Mouse (Mus musculus) liver, embryonic 16.5 days (tissue): ENCODE results near the gene Exo5. TPM values are rescaled to one million over a fixed set of nuclear protein-coding genes. Genes with fewer than 3 reads are reported as not detected.

Source experiments
- ATAC-seq: fragments of 200-750 bp; cut with Nextera tagmentation; 2 replicates; pipeline ENCODE4 v1.8.0; 2017; ENCODE audit warnings: low read depth, mild to moderate bottlenecking, moderate number of reproducible peaks, moderate library complexity
- H3K27ac ChIP-seq: fragments of 300-500 bp; sonication (generic); 2 replicates; pipeline ENCODE4 v1.5.1; 2014; ENCODE audit warnings: mild to moderate bottlenecking, low read length
- H3K27me3 ChIP-seq: fragments of 300-500 bp; sonication (generic); 2 replicates; pipeline ENCODE4 v1.6.1; 2014; ENCODE audit warnings: low read depth, low read length, mixed read lengths; ENCODE audit not compliant: control insufficient read depth, insufficient read depth
- H3K36me3 ChIP-seq: fragments of 300-500 bp; sonication (generic); 2 replicates; pipeline ENCODE4 v1.6.1; 2014; ENCODE audit warnings: mild to moderate bottlenecking; ENCODE audit not compliant: control insufficient read depth, insufficient read depth
- H3K4me1 ChIP-seq: fragments of 300-500 bp; sonication (generic); 2 replicates; pipeline ENCODE4 v1.6.1; 2014; ENCODE audit warnings: low read depth, low read length, mixed read lengths; ENCODE audit not compliant: control insufficient read depth
- H3K4me2 ChIP-seq: fragments of 300-500 bp; sonication (generic); 2 replicates; pipeline ENCODE4 v1.6.1; 2014; ENCODE audit warnings: low read depth, low read length, mixed read lengths
- H3K4me3 ChIP-seq: fragments of 300-500 bp; sonication (generic); 2 replicates; pipeline ENCODE4 v1.5.1; 2014; ENCODE audit warnings: low read depth, mild to moderate bottlenecking, low read length
- H3K9ac ChIP-seq: fragments of 300-500 bp; sonication (generic); 2 replicates; pipeline ENCODE4 v1.6.1; 2014; ENCODE audit warnings: low read depth, low read length
- H3K9me3 ChIP-seq: fragments of 300-500 bp; sonication (generic); replicated peaks from 2 replicates; pipeline ENCODE4 v1.6.1; 2016; ENCODE audit warnings: low read length; ENCODE audit not compliant: control insufficient read depth
- WGBS: fragments of 180-500 bp; shearing (Covaris S2); extraction: QIAGEN DNeasy Blood & Tissue Kit; methylation state at CpG from one replicate; pipeline ENCODE4 v1.1.7; 2014; ENCODE audit not compliant: insufficient replicate concordance; 5-methylcytosine and 5-hydroxymethylcytosine counted together
- polyA plus RNA-seq: library from polyadenylated mRNA; unstranded; fragments of >200 nt; fragmentation: Nextera tagmentation; extraction: Ambion mirVana; gene quantifications from 2 replicates; pipeline ENCODE4 v1.2.1, GENCODE M21; 2015

The Exo5 gene
- polyA plus RNA-seq, 1 experiment from 2014 or later, result 5.7 TPM

- Histone ChIP-seq H3K27ac (peak within 1 kb of the TSS; percentile 87), H3K4me2 (peak within 1 kb of the TSS; percentile 97), H3K4me3 (peak within 1 kb of the TSS; percentile 82), H3K36me3 (peaks cover 4% of the 10 kb centered on the region), H3K27me3 (no peaks in the 10 kb centered on the region), H3K9me3 (no peaks in the 10 kb centered on the region), H3K9ac (peak within 1 kb of the TSS; percentile 86), H3K4me1 (peaks cover 21% of the 10 kb centered on the region)
- ATAC-seq, result peak; percentile 98
- WGBS, result under 1% methylated on average over 60 of the region's 60 CpGs
These were observed 26.7 kb upstream of the Exo5 start, which contains the start of gene Zfp69 for GRCm38 (mm10) chr4:120951428-120951973. Gene Zfp69 (minus strand): TSS chr4:120951699.

GRCm38 (mm10) chr4:120950763-120951427 lies 26.1 kb upstream of the Exo5 start:
- no peak for ATAC-seq
- Histone ChIP-seq H3K36me3 (peaks cover 4% of the 10 kb centered on the region), H3K4me2 (peak overlapping the region; percentile 97), H3K4me1 (peaks cover 21% of the 10 kb centered on the region), H3K27ac (peak overlapping the region; percentile 87), H3K9me3 (no peaks in the 10 kb centered on the region), H3K4me3 (peak overlapping the region; percentile 82), H3K9ac (peak overlapping the region; percentile 86), H3K27me3 (no peaks in the 10 kb centered on the region)
- WGBS, result 3% methylated on average over 20 of the region's 20 CpGs

DNA sequence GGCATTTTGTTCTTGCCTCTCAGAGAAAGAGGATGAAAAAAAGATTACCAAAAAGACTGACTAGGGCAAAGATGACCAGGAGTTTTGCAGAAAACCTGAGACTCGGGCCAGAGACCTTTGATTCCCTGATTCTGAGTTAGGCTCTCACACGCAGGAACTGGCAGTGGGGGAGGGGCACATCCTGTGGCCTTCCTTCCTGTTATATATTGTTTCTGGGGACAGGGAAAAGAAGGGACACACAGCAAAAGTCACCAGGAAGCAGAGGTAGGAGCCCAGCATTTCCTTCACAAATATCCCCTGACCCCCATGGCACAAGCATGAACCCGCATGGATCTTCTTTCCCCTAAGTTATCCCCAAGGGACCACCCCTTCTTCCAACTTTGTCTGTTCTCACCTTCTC lies 24.1 kb upstream of the Exo5 start:
- no peak for ATAC-seq
- Histone ChIP-seq H3K27me3 (no peaks in the 10 kb centered on the region), H3K9me3 (no peaks in the 10 kb centered on the region), H3K27ac (no peak overlapping the region), H3K9ac (no peak overlapping the region), H3K4me1 (peaks cover 21% of the 10 kb centered on the region), H3K4me2 (no peak overlapping the region), H3K4me3 (no peak overlapping the region), H3K36me3 (peaks cover 4% of the 10 kb centered on the region)
- WGBS, result 41% methylated on average over 3 of the region's 3 CpGs

- no peak overlapping the region for H3K27ac ChIP-seq
- H3K9ac ChIP-seq, result no peak overlapping the region
- H3K36me3 ChIP-seq, result peaks cover 8% of the 10 kb centered on the region; the same call in 1 of the 2 replicates
- H3K4me2 ChIP-seq, result no peak overlapping the region
- H3K4me3 ChIP-seq, result no peak overlapping the region
- WGBS, result 67% methylated on average over 3 of the region's 3 CpGs
- no peak for ATAC-seq
- H3K27me3 ChIP-seq, result no peaks in the 10 kb centered on the region
- H3K4me1 ChIP-seq, result no peaks in the 10 kb centered on the region
- H3K9me3 ChIP-seq, result no peaks in the 10 kb centered on the region
These were observed 10.2 kb upstream of the Exo5 start for GRCm38 (mm10) chr4:120935006-120935405.

DNA sequence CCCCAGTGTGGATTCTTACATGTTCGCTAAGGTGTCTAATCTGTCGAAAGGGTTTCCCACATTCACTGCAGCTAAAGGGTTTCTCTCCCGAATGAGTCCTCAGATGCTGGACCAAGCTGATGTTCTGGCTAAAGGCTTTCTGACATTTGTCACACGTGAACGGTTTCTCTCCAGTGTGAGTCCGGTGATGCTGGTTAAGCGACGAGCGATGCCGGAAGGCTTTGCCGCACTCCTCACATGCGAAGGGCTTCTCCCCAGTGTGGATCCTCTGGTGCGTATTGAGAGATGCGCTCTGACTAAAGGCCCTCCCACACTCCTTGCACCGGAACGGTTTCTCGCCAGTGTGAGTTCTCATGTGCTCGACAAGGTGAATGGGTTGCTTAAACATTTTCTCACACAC lies 5.9 kb upstream of the Exo5 start:
- Histone ChIP-seq H3K4me3 (no peak overlapping the region), H3K9ac (no peak overlapping the region), H3K4me2 (no peak overlapping the region), H3K27me3 (no peaks in the 10 kb centered on the region), H3K27ac (no peak overlapping the region), H3K9me3 (peaks cover 3% of the 10 kb centered on the region; the same call in 1 of the 2 replicates), H3K4me1 (no peaks in the 10 kb centered on the region), H3K36me3 (peaks cover 8% of the 10 kb centered on the region; the same call in 1 of the 2 replicates)
- no peak for ATAC-seq
- 91% methylated on average over 18 of the region's 18 CpGs for WGBS

DNA sequence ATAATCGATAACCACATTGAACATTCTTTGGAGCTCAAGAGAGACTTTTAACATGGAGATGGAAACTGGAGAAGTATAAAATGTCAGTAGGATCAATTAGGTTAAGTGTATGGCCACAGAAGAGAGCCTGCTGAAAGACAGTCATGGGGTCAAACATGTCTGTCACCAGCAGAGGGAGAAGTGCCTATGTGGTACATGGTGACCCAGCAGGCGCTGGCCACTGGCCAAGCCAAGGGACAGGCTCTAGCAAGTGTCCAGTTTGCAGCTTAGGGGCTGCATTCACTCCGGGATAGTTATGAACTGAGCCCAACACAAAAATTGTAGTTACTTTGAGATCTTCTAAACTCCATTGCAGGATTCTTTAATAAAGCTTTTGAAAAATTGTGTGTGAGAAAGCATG lies 3.9 kb upstream of the Exo5 start:
- Histone ChIP-seq H3K27me3 (no peaks in the 10 kb centered on the region), H3K27ac (no peak overlapping the region), H3K9ac (no peak overlapping the region), H3K36me3 (peaks cover 8% of the 10 kb centered on the region; the same call in 1 of the 2 replicates), H3K4me1 (peaks cover 6% of the 10 kb centered on the region), H3K4me2 (no peak overlapping the region), H3K9me3 (peaks cover 3% of the 10 kb centered on the region; the same call in 1 of the 2 replicates), H3K4me3 (no peak overlapping the region)
- no peak for ATAC-seq
- WGBS, result 77% methylated on average over 3 of the region's 3 CpGs

DNA sequence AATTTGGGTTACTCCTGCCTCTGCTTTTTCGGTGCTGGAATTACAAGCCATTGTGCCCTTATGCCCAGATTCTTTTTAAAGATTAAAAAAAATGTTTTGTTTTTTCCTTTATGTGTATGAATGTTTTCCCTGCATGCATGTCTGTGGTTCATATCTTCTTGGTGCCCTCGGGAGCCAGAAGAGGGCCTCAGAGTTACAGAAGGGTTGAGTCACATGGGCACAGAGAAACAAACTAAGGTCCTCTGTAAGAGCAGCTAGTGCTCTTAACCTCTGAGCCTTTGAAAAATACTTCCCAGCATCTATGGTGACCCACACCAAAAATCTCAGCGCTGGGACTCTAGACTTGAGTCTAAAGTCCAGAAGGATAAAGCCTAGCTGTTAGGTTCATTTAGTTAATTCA lies 569 bp upstream of the Exo5 start:
- 9% methylated on average over 3 of the region's 3 CpGs for WGBS
- peaks cover 6% of the 10 kb centered on the region for H3K4me1 ChIP-seq
- H3K27ac ChIP-seq, result peak overlapping the region; percentile 83
- peak overlapping the region; percentile 88 for H3K4me2 ChIP-seq
- H3K9me3 ChIP-seq, result peaks cover 3% of the 10 kb centered on the region; the same call in 1 of the 2 replicates
- H3K36me3 ChIP-seq, result peaks cover under 1% of the 10 kb centered on the region; the same call in 1 of the 2 replicates
- no peaks in the 10 kb centered on the region for H3K27me3 ChIP-seq
- peak overlapping the region; percentile 77 for H3K9ac ChIP-seq
- peak; percentile 58 for ATAC-seq
- H3K4me3 ChIP-seq, result peak overlapping the region; percentile 80

DNA sequence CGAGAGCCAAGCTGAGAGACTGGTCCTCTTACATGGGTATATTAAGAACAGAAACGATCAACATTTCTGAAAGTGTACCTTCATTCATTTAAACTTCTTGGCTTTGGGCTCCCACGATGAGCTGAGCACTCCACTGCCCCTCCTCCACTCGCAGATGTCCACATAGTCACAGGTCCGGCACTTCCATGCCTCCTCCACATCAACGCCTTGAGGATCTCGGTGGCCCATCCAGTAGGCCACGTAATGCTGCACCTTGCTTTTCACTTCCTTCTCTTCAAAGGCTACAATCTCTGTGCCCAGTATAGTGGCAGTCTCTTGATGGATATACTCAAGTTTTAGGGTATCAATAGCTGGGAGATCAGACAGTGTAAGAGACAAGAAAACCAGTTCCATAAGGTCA lies 3.4 kb downstream of the Exo5 start:
- no peaks in the 10 kb centered on the region for H3K9me3 ChIP-seq
- H3K4me1 ChIP-seq, result peaks cover 6% of the 10 kb centered on the region
- WGBS, result 79% methylated on average over 8 of the region's 8 CpGs
- no peak for ATAC-seq
- H3K27ac ChIP-seq, result no peak overlapping the region
- no peak overlapping the region for H3K4me2 ChIP-seq
- no peaks in the 10 kb centered on the region for H3K27me3 ChIP-seq
- no peak overlapping the region for H3K9ac ChIP-seq
- no peaks in the 10 kb centered on the region for H3K36me3 ChIP-seq
- no peak overlapping the region for H3K4me3 ChIP-seq

GRCm38 (mm10) chr4:120914501-120914900 lies 10.3 kb downstream of the Exo5 start:
- no peak for ATAC-seq
- no peaks in the 10 kb centered on the region for H3K36me3 ChIP-seq
- WGBS, result 24% methylated on average over 4 of the region's 4 CpGs
- H3K4me2 ChIP-seq, result no peak overlapping the region
- no peak overlapping the region for H3K9ac ChIP-seq
- no peaks in the 10 kb centered on the region for H3K4me1 ChIP-seq
- H3K4me3 ChIP-seq, result no peak overlapping the region
- H3K27me3 ChIP-seq, result no peaks in the 10 kb centered on the region
- H3K27ac ChIP-seq, result no peak overlapping the region
- H3K9me3 ChIP-seq, result no peaks in the 10 kb centered on the region
